Mouse (Mus musculus): Measurements from ENCODE around the gene Map4k1. TPM values are rescaled to one million over a fixed set of nuclear protein-coding genes. Genes with fewer than 3 reads are reported as not detected.

The Map4k1 gene
- total and polyA plus RNA-seq, 3 experiments, result 9.1 to 58.0 (median 15.9) TPM

DNA sequence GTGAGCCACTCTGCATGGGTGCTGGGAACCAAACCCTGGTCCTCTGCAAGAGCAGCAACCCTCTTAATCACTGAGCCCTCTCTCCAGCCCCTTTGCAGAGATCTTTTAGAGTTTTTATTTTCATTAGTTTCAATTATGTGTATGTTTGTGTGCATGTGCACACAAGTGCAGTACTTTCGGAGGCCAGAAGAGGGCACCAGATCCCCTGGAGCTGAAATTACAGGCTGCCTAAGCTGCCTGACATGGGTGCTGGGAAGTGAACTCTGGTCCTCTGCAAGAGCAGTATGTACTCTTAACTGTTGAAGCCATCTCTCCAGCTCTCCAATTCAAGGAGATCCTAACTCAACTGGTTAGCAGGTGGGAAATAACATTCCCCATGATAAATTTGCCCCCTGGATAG is 33.1 kb downstream of the Map4k1 start:
- peaks cover 16% of the 10 kb centered on the region for H3K9me3 ChIP-seq (replicated peaks)
- no peak for DNase-seq (ENCODE audit: low spot score)
- TF ChIP-seq GATA2 (IDR thresholded peaks at IDR 0.05; ENCODE audit: borderline replicate concordance, low read depth, low read length) (no peak), TAL1 (conservative IDR thresholded peaks at IDR 0.05; ENCODE audit: low read depth, low read length) (no peak), GATA1 (IDR thresholded peaks at IDR 0.05; ENCODE audit: borderline replicate concordance, low read length) (no peak), CTCF (IDR thresholded peaks at IDR 0.05; ENCODE audit: low read depth, low read length) (peak; percentile 38), POLR2AphosphoS5 (IDR thresholded peaks at IDR 0.05; ENCODE audit: insufficient replicate concordance, low read depth, low read length) (no peak)
- peaks cover 15% of the 10 kb centered on the region for H3K4me1 ChIP-seq (ENCODE audit: insufficient read depth, low read depth, low read length)
- H3K36me3 ChIP-seq (replicated peaks), result no peaks in the 10 kb centered on the region
- peaks cover 21% of the 10 kb centered on the region for H3K27me3 ChIP-seq (ENCODE audit: insufficient read depth, low read length)
- no peak for ATAC-seq (ENCODE audit: extremely low read depth, insufficient number of reproducible peaks, low FRiP score, poor library complexity, severe bottlenecking)
- no peak overlapping the region for H3K4me3 ChIP-seq (ENCODE audit: low read depth, low read length)

DNA sequence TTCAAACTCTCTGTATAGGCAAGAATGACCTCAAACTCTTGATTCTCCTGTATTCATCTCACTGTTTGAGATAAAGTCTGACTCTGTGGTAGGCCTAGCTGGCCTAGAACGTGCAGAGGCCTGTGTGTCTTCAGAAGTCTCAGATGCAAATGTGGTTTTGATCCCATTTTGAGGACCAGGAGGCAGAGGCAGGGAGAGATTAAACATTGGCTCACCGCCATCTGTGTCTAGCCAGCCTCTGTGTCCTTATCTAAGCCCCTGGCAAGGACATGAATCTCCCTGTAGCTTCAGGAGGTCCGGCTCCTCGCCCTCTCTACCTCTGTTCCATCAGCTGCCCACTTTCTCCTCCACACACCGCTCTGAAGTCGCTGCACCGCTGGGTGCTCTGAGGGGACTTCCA is 34.6 kb downstream of the Map4k1 start:
- peaks cover 22% of the 10 kb centered on the region for H3K27me3 ChIP-seq (ENCODE audit: insufficient read depth, low read length)
- no peaks in the 10 kb centered on the region for H3K36me3 ChIP-seq (replicated peaks)
- no peak overlapping the region for H3K4me3 ChIP-seq (ENCODE audit: low read depth, low read length)
- peaks cover 15% of the 10 kb centered on the region for H3K4me1 ChIP-seq (ENCODE audit: insufficient read depth, low read depth, low read length)
- TF ChIP-seq POLR2AphosphoS5 (IDR thresholded peaks at IDR 0.05; ENCODE audit: insufficient replicate concordance, low read depth, low read length) (no peak), TAL1 (conservative IDR thresholded peaks at IDR 0.05; ENCODE audit: low read depth, low read length) (no peak), GATA1 (IDR thresholded peaks at IDR 0.05; ENCODE audit: borderline replicate concordance, low read length) (no peak), CTCF (IDR thresholded peaks at IDR 0.05; ENCODE audit: low read depth, low read length) (no peak), GATA2 (IDR thresholded peaks at IDR 0.05; ENCODE audit: borderline replicate concordance, low read depth, low read length) (no peak)
- DNase-seq (ENCODE audit: low spot score), result no peak
- H3K9me3 ChIP-seq (replicated peaks), result peaks cover 18% of the 10 kb centered on the region
- ATAC-seq (ENCODE audit: extremely low read depth, insufficient number of reproducible peaks, low FRiP score, poor library complexity, severe bottlenecking), result no peak

DNA sequence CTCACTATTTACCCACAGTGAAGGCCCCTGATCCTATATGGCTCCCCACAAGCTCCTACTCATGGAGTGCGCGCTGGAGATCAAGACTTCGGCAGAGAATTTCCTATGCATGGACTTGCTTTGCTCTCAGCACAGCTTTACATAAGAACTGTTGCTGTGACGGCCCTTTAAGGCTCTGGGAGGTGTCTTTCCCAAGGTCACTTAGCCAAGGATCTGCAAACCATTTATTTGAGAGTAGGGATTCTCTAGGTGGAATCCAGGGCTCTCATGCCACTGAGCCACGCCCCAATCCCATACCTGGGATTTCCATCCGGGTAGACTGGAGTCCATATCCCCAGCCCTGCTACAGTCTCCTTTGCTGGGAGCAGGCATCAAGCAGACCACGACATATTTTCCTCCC is 35.4 kb downstream of the Map4k1 start:
- Histone ChIP-seq H3K27me3 (ENCODE audit: insufficient read depth, low read length) (peaks cover 22% of the 10 kb centered on the region), H3K4me3 (ENCODE audit: low read depth, low read length) (no peak overlapping the region), H3K9me3 (replicated peaks) (peaks cover 18% of the 10 kb centered on the region), H3K36me3 (replicated peaks) (no peaks in the 10 kb centered on the region), H3K4me1 (ENCODE audit: insufficient read depth, low read depth, low read length) (peaks cover 15% of the 10 kb centered on the region)
- TF ChIP-seq GATA1 (IDR thresholded peaks at IDR 0.05; ENCODE audit: borderline replicate concordance, low read length) (no peak), TAL1 (conservative IDR thresholded peaks at IDR 0.05; ENCODE audit: low read depth, low read length) (no peak), GATA2 (IDR thresholded peaks at IDR 0.05; ENCODE audit: borderline replicate concordance, low read depth, low read length) (no peak), CTCF (IDR thresholded peaks at IDR 0.05; ENCODE audit: low read depth, low read length) (no peak), POLR2AphosphoS5 (IDR thresholded peaks at IDR 0.05; ENCODE audit: insufficient replicate concordance, low read depth, low read length) (no peak)
- DNase-seq (ENCODE audit: low spot score) (no peak), ATAC-seq (ENCODE audit: extremely low read depth, insufficient number of reproducible peaks, low FRiP score, poor library complexity, severe bottlenecking) (no peak)

DNA sequence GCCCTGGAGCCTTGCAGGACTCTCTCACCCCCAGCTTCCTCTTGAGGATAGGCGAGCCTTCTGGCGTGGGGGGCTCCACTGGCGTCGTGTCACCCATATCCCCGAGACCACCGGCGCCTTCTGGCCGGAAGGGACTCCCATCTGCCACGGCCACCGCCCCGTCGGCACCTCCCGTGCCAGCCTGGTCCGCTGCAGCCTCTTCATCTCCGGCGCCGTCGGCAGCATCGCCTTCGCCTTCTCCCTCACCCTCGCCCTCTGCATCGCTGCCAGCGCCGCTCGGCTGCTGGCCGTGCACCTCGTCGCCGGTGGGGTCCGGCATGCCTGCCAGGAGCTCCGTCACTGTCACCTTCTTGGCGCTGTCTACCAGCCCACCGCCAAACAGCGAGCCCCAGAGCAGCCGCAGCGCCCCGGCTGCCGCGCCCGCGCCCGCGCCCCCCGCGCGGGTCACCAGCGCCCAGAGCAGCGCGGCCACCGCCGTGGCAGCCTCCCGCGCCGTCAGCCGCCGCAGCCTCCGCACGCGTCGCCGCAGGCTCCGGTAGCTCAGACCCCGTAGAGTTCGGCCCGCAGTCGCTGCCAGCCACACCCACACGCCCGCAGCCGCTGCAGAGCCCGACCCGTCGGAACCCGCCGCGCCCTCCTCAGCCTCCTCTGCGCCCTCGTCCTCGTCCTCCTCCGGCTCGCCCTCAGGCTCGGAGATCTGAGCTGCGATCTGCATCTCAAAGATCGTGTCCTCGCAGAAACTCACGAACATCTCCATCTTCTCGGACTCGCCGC is 37.8 kb downstream of the Map4k1 start:
- TF ChIP-seq GATA1 (IDR thresholded peaks at IDR 0.05; ENCODE audit: borderline replicate concordance, low read length) (no peak), POLR2AphosphoS5 (IDR thresholded peaks at IDR 0.05; ENCODE audit: insufficient replicate concordance, low read depth, low read length) (no peak), CTCF (IDR thresholded peaks at IDR 0.05; ENCODE audit: low read depth, low read length) (no peak), GATA2 (IDR thresholded peaks at IDR 0.05; ENCODE audit: borderline replicate concordance, low read depth, low read length) (no peak), TAL1 (conservative IDR thresholded peaks at IDR 0.05; ENCODE audit: low read depth, low read length) (no peak)

DNA sequence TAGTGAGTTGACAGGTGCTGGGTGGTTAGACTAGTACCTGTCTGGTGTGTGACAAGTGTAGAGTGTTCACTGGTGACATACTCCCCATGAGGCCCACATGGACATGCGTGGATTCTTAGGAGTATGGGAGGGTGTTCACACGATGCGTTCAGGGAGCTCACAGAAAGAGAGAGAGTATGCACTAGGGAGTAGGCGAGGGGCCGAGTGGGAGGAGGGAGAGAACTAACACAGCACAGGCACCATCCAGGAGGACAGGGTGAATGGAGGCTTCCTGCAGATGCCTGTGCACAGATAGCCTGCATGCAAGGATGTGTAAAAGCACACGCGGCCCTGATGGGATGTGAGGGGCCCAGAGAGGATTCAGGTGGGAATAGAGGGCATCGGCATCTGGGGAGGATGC is 40.6 kb downstream of the Map4k1 start:
- H3K9me3 ChIP-seq (replicated peaks), result peaks cover 10% of the 10 kb centered on the region
- no peak overlapping the region for H3K4me3 ChIP-seq (ENCODE audit: low read depth, low read length)
- DNase-seq (ENCODE audit: low spot score) (no peak), ATAC-seq (ENCODE audit: extremely low read depth, insufficient number of reproducible peaks, low FRiP score, poor library complexity, severe bottlenecking) (no peak)
- TF ChIP-seq POLR2AphosphoS5 (IDR thresholded peaks at IDR 0.05; ENCODE audit: insufficient replicate concordance, low read depth, low read length) (no peak), GATA2 (IDR thresholded peaks at IDR 0.05; ENCODE audit: borderline replicate concordance, low read depth, low read length) (no peak), CTCF (IDR thresholded peaks at IDR 0.05; ENCODE audit: low read depth, low read length) (no peak), TAL1 (conservative IDR thresholded peaks at IDR 0.05; ENCODE audit: low read depth, low read length) (no peak), GATA1 (IDR thresholded peaks at IDR 0.05; ENCODE audit: borderline replicate concordance, low read length) (no peak)
- no peaks in the 10 kb centered on the region for H3K36me3 ChIP-seq (replicated peaks)
- peaks cover 6% of the 10 kb centered on the region; the same call in 1 of the 2 replicates for H3K4me1 ChIP-seq (ENCODE audit: insufficient read depth, low read depth, low read length)
- H3K27me3 ChIP-seq (ENCODE audit: insufficient read depth, low read length), result peaks cover 27% of the 10 kb centered on the region

More for the DNA sequence above, 37.8 kb downstream of the Map4k1 start:
- H3K9me3 ChIP-seq (replicated peaks), result peaks cover 18% of the 10 kb centered on the region
- H3K4me1 ChIP-seq (ENCODE audit: insufficient read depth, low read depth, low read length), result 0 out of 2 replicates have a peak, but pooled peaks cover 3% of the 10 kb centered on the region
- H3K27me3 ChIP-seq (ENCODE audit: insufficient read depth, low read length), result peaks cover 38% of the 10 kb centered on the region
- DNase-seq (ENCODE audit: low spot score) (no peak), ATAC-seq (ENCODE audit: extremely low read depth, insufficient number of reproducible peaks, low FRiP score, poor library complexity, severe bottlenecking) (no peak)
- peak overlapping the region; percentile 9; the same call in 1 of the 2 replicates for H3K4me3 ChIP-seq (ENCODE audit: low read depth, low read length)
- H3K36me3 ChIP-seq (replicated peaks), result no peaks in the 10 kb centered on the region

DNA sequence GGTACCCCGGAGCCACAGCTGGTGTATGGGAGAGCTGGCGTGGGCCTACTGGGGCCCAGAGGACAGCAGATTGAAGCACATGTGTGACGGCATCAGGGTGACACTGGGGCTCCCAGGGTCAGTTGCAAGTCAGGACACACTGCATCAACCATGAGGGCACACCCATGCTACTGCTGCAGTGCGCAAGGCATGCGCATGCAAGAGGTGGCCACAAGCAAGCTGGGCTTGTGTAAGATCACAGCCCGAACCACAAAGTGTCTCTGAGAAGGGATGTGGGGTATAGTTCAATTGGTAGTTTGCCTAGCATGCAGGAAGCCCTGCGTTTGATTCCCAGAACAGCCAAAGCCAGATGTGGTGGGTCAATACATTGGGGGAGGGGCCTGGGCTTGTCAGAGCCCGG is 41.7 kb downstream of the Map4k1 start:
- DNase-seq (ENCODE audit: low spot score), result no peak
- Histone ChIP-seq H3K27me3 (ENCODE audit: insufficient read depth, low read length) (peaks cover 25% of the 10 kb centered on the region), H3K4me1 (ENCODE audit: insufficient read depth, low read depth, low read length) (peaks cover 7% of the 10 kb centered on the region; the same call in 1 of the 2 replicates), H3K9me3 (replicated peaks) (peaks cover 10% of the 10 kb centered on the region), H3K4me3 (ENCODE audit: low read depth, low read length) (no peak overlapping the region), H3K36me3 (replicated peaks) (no peaks in the 10 kb centered on the region)
- TF ChIP-seq CTCF (IDR thresholded peaks at IDR 0.05; ENCODE audit: low read depth, low read length) (no peak), GATA2 (IDR thresholded peaks at IDR 0.05; ENCODE audit: borderline replicate concordance, low read depth, low read length) (no peak), GATA1 (IDR thresholded peaks at IDR 0.05; ENCODE audit: borderline replicate concordance, low read length) (no peak), TAL1 (conservative IDR thresholded peaks at IDR 0.05; ENCODE audit: low read depth, low read length) (no peak), POLR2AphosphoS5 (IDR thresholded peaks at IDR 0.05; ENCODE audit: insufficient replicate concordance, low read depth, low read length) (no peak)
- no peak for ATAC-seq (ENCODE audit: extremely low read depth, insufficient number of reproducible peaks, low FRiP score, poor library complexity, severe bottlenecking)

Measured in G1E (cell line).